Mouse (Mus musculus) heart, adult 2 months (tissue): ENCODE results near the gene Rc3h2.

Experiments
- CTCF ChIP-seq: fragments of 200-600 bp; IDR thresholded peaks from 2 replicates; pipeline ENCODE4 v1.8.1; 2022; ENCODE audit warnings: antibody characterized with exemption, mild to moderate bottlenecking, moderate library complexity
- EP300 ChIP-seq: fragments of 200-500 bp; IDR thresholded peaks from 2 replicates; pipeline ENCODE4 v1.6.1; 2011; ENCODE audit warnings: low read depth, low read length, control low read depth; ENCODE audit not compliant: insufficient read depth
- POLR2A ChIP-seq: fragments of 200-500 bp; IDR thresholded peaks from 2 replicates; pipeline ENCODE4 v1.6.1; 2011; ENCODE audit warnings: mild to moderate bottlenecking, low read depth, low read length, control low read depth; ENCODE audit not compliant: insufficient read depth

DNA sequence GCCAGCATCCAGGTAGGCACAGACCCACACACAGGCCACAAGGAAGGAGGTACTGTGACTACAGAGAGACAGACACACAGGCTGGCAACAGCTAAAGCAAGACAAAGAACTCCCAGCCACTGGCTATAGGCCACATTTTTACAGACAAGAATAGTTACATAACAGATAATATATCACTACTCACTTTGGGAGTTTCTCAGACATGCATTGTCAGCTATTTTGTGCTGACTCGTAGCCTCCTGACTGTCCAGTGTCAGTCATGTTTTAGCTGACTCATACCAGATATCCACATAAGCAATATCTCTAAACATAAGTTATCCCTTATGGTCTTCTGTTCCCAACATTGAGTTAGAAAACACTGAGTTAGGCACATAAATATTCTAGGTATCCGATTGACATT, 89.4 kb downstream of the Rc3h2 start:
- TF ChIP-seq CTCF (no peak), EP300 (no peak), POLR2A (no peak)
